Mouse (Mus musculus): ENCODE measurements around the gene Serpina5.
"Not testable (repeated sequence)": the region's sequence is repeated elsewhere in the genome, so short reads cannot be mapped to it uniquely, and the experiment has no call there.

The Serpina5 gene

DNA sequence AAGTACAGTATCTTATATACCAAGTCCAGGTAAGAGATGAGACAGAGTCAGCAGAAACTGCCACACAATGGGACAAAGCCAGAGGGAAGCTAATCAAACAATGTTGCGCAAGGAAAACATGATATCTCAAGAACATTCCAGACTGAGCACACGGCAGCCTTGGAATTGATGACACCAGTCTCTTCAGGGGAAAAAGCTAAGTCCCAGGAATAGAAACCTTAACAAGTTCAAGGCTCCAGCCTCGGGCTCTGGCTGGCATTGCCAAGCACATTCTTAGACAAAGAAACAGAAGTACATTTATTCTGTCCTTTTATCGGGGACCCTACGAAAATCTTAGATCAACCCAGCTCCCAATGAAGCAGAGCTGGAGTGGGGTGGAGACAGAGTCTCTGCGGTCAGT lies at the start of gene Serpina5:
TSS of gene Serpina5 (plus strand) at position 346 of the 400 bp plus-strand sequence.
- no peak for DNase-seq (ENCODE audit: low spot score in 2 of 2)

DNA sequence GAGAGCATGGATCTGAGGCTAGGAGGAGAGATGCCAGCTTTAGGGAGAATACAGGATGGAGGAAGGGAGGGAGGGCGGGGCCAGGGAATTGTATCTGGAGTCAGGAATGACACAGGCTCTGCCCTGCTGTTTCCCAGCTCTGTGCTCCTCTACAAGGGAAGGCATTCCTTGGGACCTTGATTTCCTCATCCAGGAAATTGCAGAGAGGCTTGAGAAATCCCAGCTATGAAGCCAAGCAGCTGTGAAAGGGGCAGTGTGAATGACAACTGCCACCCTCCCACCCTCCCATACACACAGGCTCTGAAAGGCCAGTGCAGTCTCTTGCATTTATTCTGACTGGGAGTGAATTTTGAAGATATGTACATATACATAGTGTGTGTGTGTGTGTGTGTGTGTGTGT lies 46.9 kb upstream of the Serpina5 start:
- no peak for DNase-seq (ENCODE audit: low spot score in 2 of 2)

DNA sequence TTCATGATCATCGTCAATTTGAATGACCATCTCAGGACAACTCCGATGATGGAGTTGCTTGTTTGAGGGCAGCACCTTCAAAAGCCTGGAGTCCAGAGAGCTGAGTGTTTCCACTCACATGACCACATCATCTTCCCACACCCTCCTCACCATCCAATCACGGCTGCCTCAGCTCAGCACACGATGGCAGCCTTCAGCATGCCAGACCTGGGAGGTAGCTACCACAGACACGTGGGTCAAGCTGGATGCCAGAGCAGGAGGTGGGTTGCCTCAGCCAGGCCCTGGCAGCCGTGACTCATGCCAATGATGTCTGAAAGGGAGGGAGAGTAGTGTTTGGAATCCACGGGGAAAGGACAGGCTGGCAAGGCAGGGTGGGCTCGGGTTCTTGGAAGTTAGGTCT lies 45.2 kb upstream of the Serpina5 start:
- DNase-seq (ENCODE audit: low spot score in 2 of 2): no peak

DNA sequence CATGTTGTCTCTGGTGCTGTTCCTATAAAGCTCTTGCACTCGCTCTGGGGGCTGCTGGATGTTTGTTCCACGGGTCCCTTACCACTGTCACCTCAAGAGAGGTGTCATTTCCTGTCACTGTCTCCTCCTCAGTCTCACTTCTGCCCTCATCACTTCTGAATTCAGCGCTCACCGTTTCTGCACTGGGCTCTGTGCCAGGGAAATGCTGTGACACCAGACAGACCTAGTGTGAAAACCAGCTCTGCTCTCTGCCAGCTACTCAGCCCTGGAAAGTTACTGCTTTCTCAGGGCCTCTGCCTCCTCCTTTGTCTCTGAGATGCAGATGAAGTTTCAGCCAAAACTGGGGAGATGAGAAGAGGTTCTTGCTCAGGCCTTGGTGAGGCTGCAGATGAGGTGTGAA lies 43.9 kb upstream of the Serpina5 start:
- no peak for DNase-seq (ENCODE audit: low spot score in 2 of 2)

DNA sequence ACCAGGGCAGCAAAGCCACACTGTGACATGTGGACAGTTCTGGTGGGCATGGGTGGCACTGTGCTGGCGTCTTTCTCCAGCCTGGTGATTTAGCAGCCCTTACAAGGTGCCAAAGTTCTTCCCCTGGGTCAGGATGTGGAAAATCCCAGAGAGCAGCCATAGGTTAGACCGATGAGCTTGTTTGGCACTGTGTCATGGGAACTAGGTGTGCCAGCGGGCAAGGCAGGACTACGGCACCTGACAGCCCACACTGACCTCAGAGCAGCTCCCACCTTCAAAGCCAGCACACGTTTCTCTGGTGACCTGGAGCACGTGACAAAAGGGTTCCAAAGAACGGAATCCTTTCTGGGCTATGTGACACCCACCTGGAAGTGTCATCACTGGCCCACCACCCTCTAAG lies 43.4 kb upstream of the Serpina5 start:
- no peak for DNase-seq (ENCODE audit: low spot score in 2 of 2)

DNA sequence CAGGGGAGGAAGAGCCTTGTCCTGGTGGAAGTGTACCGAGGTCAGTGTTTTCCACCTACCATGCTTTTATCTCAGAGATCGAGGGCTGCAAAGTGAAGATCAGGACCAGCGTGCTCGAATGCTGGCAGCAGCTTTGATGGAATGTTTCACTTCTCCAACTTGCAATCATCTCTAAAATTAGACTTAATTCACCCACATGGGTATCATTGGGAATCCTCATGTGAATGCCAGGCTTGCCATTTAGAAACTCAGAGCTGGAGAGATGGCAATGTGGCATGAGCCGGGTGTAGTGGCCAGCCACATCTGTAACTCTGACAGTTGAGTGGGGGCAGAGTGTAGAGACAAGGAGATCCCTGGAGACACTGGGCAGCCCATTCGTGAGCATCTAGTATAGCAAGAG lies 40.8 kb upstream of the Serpina5 start:
- DNase-seq (ENCODE audit: low spot score in 2 of 2): no peak

DNA sequence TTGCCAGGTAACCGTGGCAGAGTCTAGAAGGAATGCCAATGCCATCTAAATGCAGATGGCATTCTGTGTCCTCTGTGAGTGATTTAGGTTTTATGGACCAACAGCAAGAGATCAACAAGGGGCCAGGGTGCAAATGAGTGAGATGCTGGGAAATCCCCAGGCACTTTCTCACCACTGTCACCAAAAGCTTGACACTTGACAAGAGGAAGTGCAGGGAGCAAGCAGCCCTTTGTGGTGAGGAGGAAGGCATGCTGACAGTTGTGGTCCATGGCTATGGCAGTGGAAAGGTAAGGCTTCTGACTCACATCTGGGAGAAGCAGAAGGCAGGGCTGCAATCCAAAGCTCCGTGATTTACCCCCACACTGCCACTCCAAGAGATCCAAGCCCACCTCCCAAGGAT lies 39.1 kb upstream of the Serpina5 start:
- DNase-seq (ENCODE audit: low spot score in 2 of 2): no peak

DNA sequence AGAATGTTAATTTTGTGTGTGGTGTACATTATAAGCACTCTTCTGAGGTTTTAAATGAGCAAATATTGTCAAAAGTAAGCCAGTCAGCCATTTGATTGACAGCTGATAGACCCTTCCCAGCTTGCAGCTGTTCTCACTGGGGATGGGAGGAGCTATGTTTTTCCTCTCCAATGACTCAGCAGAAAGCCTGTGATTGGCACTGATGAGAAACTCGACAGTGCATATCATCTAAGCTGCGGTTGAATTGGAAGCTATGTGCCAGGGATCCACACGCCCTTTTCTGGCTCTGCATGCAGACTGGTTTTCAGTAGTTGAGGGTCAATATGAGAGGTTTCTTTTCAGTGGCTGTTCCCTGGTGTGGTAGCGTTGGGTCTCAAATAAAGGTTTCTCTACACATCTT lies 36.4 kb upstream of the Serpina5 start:
- no peak for DNase-seq (ENCODE audit: low spot score in 2 of 2)

DNA sequence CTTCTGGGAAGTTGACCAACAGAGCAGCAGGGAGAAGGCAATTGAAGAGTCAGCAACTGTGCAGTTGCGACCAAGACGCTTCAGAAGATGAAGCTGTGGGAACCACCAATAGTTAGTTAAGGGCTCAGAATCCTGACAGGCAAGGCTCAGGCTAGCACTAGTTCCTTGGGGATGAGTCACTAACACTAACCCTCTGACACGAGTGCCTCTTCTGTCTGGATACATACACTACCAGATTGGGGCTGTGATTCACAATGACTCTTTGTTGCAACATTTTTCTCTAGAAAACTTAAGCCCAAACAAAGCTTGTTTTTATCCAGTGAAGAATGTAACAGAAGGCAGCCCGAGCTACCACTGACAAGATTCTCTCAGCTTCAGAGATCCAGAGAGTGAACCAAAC lies 35.9 kb upstream of the Serpina5 start:
- no peak for DNase-seq (ENCODE audit: low spot score in 2 of 2)

DNA sequence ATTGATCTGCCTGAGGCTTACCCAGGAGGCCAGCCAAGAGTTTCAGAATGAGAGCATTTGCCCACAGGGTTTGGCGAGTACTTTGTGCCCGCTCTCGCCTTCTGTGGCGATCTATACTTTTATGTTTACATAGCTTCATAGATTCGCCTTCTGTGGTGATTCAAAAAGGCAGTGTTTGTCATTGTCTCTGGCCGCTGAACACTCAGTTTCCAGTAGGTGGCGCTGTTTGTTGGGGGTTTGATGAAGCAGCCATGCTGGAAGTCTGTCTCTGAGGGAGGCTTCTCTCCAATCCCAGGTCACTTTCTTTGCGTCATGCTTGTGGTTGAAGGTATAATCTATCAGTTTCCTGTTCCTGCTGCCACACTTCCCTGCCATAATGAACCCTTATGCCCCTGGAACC lies 34.7 kb upstream of the Serpina5 start:
- peak in 1 of 2 experiments; percentile 56 for DNase-seq (ENCODE audit: low spot score in 2 of 2)

DNA sequence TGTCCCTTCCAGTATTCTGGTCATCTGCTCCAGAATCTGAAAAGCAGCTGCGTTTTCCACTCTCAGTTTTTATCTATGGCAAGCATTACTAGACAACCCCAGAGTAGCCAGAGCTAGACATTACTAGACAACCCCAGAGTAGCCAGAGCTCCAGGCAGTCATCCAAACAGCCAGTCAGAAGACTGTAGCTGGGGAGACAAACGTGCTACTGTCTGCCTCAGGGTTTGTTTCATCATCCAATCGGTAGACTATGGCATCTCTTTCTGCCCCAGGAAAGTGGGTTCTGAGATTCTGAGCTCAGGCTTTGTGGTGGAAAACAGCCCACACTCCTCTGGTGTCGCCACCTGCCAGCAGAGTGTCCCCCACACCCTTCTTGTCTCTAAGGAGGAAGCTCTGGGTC lies 33.4 kb upstream of the Serpina5 start:
- no peak for DNase-seq (ENCODE audit: low spot score in 2 of 2)

DNA sequence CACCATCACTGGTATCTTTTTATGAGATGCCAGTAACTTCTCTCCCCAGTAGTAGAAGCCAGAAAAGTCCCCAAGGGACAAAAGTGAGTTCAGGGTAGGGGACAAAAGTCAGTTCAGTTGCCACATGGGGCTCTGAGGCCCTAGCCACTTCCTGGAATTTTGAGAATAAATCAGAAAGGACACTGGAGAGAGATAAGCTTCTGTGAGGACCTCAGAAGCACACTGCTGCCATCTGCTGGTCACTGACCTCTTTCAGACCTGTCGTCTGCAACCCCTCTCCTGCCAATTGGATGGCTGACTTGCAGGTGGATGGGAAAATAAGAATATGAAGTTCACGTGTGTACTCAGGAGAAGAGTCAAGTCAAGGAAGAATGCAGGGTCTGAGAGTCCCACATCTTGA lies 31.3 kb upstream of the Serpina5 start:
- DNase-seq (ENCODE audit: low spot score in 2 of 2): peak; percentile 45 to 55

DNA sequence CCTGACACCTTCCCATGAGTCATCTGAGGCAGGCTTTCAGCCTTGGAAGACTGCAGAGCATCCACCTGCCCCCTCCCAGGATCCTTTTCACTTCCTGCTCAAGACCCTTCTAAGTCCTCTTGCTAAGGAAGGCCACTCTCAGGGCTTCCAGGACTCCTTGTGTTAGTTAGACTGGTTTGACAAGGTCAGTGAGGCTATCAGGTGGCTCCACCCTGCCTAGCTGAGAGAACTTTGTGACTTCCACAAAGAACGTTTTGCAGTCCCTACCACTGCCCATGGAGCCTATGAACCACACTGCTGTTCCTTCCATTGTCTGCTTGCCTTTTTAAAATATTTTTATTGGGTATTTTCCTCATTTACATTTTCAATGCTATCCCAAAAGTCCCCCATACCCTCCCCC lies 29.2 kb upstream of the Serpina5 start:
- DNase-seq (ENCODE audit: low spot score in 2 of 2): no peak

DNA sequence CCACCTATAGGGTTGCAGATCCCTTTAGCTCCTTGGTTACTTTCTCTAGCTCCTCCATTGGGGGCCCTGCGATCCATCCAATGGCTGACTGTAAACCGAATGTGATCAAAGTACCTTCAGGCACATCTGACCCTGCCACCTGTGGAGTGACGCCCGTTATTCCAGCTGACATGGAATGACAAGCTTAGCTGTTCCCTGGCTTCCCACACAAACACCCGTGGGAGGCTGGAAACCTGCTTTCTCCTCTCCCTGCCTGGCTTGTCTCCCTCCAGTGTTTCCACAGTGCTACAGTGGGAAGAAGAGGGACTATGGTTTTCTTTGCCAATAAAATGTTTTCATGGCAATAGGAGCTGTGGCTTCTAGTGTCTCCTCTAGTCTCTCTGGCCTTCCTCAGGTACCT lies 28.6 kb upstream of the Serpina5 start:
- no peak for DNase-seq (ENCODE audit: low spot score in 2 of 2)

DNA sequence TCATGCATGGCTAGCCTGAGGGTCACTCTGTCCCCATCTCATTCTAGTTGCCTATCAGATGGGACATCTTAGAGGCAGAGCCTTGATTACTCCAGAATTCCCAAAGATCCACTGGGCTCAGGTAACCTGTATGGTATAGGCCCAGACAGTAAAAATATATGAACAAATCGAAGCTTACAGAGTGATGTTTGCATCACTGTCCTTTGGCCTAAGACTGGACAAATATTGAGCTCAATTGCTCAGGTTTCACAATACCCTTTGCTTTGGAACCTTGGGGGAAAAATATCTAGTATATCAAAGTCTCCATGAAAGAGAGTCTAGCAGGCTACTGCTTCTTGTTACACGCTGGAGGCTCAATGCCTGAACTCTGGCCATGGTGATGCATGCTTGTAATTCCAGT lies 10.8 kb upstream of the Serpina5 start:
- no peak for DNase-seq (ENCODE audit: low spot score in 2 of 2)

DNA sequence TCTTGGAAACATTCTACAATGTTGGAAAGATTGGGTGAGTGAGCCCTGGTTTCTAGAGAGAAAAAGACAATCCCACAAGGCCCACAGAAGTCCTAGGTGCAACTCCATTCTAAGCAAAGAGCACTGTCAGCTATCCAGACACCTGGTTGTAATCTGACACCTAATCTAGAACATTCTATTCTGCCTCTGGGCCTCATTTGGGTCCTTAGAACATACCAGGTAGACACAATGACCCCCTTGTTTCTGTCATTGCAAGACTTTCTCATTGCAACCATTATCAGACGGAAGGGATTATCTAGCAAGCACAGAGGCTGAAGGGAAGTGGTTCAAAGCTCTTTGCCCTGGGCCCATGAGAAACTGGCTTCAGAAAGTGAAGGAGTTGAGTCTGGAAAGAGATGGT lies 9.6 kb upstream of the Serpina5 start:
- DNase-seq (ENCODE audit: low spot score in 2 of 2): no peak

DNA sequence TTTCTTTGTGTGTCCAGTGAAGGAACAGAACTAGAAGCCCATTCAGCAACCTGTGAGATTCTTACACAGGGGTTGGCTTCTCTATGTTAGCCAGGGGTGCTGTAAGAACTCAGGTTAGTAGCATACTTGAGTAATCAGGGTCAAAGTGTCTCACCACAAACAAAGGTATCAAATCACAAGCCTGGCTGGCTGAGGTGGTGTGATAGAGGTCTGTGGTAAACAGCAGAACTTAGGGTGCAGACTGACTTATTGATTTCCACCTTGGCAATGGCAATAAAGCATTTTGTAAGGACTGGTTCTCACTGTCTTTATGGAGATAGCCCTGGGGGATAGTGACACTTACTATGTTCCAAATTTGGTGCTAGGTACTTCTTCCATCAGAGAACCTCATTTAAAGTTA lies 4.9 kb downstream of the Serpina5 start:
- DNase-seq (ENCODE audit: low spot score in 2 of 2): no peak

DNA sequence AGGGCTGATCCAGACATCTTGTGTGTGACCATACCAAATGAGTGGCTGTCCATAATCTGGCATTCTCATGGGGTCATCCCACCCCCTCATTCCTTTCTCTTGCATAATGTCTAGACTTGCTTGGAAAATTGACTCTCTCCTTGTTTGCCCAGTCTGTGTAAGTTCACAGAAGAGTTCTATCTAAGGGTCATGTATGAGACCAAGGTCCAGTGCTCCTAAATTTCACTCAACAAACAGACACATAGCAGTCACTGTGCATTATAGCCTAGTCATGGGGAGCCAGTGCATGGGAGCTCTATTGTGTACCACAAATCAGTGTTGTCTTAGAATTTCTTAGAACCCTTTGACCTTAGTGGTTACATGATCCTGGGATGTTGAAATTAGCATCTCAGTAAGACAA lies 6.0 kb downstream of the Serpina5 start:
- DNase-seq (ENCODE audit: low spot score in 2 of 2): no peak

DNA sequence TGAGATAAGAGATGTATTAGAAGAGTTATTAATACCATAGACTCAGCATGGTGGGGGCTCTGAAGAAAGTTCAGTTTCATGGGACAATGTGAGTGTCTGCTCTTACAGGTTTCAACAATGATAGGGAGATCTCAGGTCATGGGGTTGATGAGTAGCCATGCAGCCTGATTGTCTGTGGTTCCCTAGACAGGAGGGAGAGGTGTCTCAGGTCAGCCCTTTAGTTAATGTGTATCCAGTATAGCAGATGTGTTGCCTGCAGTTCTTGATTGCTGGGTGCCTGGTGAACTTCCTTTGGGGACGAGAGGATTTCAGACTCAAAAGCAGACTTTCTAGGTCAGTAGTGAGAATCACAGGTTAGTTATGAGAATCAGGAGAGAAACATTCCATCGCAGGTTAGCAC lies 7.6 kb downstream of the Serpina5 start:
- no peak for DNase-seq (ENCODE audit: low spot score in 2 of 2)

DNA sequence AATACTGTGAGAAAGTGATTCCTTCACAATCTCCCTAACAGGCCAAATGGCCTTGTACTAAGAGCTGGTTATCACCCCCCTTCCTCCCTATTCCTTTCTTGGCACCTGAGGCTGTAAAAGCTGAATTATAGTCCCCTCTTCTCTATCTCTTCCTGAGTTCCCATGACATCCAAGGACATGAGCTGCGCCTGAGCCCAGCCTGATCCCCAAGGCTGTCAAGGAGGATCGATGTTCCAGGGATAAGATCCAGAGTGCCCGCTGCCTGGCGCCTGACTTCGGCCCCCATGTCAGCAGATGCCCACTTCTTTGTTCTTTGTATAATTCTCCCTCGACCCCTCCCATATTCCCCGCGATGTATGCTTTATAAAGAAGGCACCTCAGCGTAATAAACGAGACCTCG lies 11.4 kb downstream of the Serpina5 start, which contains the start of gene Serpina3a:
TSS of gene Serpina3a (plus strand) at position 392 of the 400 bp plus-strand sequence.
- DNase-seq (ENCODE audit: low spot score in 2 of 2): not testable (repeated sequence)

DNA sequence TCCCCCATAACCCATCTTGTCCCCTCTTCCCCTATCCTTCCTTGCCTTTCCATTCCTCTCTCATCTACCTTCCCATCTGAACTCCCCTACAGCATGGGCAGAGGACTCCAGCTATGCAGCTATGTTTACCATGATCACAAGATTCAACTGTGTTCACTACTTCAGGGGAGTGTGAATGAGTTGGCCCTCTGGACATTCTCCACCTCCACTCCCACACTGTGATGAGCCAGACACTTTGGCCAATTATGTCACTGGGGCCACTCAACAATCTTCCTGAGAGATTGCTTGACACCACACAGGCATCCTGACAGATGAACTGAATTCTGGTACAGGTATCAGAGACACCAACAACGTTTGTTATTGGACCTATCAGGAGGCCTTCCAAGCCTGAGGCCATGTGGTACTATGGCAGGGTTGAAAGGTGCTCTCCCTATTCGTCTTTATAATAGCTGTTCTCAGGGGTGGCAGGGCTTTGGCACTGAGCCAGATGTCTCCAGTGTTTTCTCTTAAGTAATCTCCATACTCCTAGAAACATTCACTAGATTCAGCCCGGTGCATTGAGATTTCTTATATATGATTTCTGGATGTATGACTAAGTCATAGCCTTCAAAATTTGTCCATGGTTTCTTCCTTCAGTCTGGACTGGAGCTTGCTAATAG lies 14.1 kb downstream of the Serpina5 start:
- no peak for DNase-seq (ENCODE audit: low spot score in 2 of 2)

DNA sequence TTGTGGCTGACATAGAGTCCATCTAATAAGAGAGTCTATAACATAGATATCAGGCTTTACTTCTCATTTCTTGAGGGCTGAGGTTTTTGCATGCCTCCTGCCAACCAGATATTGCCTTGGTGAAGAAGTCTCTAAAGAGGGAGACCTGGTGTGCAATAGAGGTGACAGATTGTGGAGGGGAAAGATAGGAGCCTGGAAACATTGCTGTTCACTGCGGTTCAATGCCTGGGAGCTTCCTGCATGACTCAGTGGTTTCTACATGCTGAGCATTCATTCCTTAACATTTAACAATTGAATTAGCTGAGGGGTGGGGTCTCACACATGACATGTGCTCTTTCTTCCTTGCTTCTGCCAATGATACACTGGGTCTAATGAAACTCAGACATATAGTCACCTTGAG lies 22.2 kb downstream of the Serpina5 start:
- DNase-seq (ENCODE audit: low spot score in 2 of 2): no peak

DNA sequence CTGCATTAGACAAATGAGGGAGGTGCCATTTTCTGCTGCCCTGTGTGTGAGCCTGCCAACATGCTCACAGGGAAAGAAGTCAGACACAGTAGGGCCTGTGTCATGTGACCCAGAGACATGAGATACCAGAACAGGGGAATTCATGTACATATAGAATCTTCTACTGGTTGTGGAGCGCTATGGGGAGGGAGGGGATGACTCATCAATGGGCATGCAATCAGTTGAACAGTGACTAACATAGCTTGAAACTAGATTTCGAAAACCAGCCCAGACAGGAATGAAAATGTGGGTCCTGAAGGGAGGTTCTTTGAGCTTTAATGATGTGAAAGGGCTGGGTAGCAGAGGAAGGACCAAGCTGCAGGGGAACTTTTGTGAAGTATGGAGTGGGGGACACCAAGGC lies 23.1 kb downstream of the Serpina5 start:
- peak in 1 of 2 experiments; percentile 20 for DNase-seq (ENCODE audit: low spot score in 2 of 2)

DNA sequence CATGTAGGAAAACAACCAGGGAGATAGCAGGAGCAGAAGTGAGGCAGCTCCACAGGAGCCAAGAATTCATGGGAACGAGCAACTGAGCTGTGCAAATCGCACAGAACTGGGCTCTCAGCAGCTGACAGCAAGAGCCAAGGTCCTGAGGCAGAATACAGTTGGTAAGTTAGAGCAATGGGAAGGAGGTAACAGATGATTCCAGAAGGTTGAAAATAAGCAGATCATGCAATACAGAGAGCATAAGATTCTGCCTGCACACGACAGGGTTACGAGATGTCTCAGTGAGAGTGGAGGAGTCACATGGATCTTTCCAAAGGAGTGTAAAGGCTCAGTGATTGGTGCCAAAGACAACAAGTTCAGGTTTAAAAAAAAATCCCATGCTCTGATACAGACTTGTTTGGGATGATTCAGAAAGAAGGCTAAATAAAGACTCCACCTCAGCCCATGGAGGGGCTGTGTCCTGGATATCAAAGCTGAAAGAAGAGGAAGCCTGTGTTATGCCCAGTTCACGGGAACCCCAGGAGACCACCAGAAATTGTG lies 24.2 kb downstream of the Serpina5 start:
- no peak for DNase-seq (ENCODE audit: low spot score in 2 of 2)
